Mouse (Mus musculus): Measurements from ENCODE around the gene Slc25a39. TPM values are rescaled to one million over a fixed set of nuclear protein-coding genes. Genes with fewer than 3 reads are reported as not detected.
"Not testable (repeated sequence)": the region's sequence is repeated elsewhere in the genome, so short reads cannot be mapped to it uniquely, and the experiment has no call there.

Slc25a39 gene
- polyA plus RNA-seq, 2 experiments from 2014 or later = 50.9 to 65.4 TPM

DNA sequence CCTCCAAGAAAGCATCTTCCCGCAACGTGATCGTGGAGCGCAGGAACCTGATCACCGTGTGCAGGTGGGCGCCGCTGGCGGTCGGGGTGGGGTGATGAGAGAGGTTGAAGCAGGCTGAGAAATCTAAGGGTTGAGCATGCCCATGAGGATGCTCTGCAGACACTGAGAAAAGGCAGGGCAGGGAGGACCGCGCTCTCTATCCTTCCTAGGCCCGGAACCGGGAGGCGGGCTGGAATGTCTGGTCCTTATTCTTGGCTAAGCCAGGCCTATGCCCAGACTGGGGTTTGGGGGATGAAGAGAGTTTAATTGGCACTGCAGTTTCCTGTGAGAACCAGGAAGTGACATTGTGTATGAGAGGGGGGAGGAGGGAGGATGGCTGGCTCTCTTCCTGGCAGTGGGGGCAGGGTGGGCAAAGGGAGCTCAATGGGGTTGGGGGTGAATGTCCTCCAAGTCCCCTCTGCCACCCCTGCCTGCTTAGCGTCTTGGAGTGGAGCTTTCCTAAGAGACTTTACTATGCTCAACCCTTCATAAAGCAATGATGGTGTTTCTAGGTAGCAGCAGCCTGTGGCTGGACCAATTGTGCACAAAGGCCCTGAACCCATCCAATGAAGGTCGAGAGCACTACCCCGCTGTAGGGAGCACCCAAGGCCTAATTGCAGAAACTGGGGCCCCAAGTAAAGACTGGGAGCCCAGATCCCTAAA, 13.9 kb downstream of the Slc25a39 start:
- ATAC-seq = no peak

DNA sequence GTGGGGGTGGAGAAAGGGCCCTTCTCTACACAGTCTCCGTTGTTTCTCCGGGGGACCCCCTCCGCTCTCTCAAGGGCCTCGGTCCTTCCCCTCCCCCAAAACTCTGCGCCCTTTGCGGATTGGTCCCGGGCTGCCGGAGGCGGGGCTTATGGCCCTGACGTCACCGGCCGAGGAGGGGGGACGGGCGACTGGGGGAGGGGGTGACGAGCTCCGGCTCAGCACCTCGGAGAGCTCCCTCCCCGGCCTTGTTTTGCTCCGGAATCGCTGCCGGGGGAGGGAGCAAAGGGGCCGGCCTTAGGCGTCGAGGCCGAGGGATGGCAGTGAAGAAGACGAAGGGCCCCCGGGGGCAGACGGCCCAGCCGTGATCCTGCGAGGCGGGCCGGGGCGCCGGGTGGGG, 14.5 kb downstream of the Slc25a39 start, which contains the start of gene Rundc3a:
Gene Rundc3a (plus strand): TSS at position 166 of the 397 bp plus-strand sequence.
- peak; percentile 32 for ATAC-seq

DNA sequence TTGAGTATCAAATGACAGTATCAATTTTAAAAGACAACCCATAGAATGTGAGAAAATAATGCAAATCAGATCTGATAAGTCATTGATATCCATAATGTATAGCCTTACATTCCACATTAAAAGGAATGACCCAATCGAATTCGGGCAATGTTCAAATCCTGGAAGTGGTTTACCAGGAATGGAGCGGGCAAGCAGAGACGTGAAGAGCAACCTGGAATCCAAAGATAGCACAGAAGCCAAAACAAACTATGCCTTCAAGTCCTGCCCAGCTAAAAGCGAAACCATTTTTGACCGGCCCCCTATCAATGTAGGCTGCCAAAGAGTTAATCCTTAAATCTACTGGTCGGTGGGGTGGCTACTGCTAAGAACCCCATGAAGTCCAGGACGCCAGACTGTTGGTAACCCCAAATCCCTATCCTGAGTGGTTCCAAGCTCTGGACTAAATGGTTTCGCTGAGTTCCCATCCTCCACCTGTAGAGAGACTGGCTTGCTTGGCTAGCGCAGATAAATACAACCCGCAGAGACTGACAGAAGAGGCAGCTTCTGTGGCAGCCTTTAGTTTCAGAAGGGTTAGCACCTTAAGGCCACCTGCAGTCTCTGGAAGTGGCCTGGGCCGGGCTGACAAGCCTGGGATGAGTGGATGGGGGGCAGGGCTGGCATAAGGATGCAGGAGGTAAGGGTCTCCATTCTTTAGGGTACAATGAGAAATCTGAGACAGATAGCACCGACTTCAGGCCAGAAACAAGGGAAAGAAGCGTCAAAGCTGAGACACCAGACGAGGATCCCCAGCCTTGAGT, 15.1 kb downstream of the Slc25a39 start:
- no peak for ATAC-seq

DNA sequence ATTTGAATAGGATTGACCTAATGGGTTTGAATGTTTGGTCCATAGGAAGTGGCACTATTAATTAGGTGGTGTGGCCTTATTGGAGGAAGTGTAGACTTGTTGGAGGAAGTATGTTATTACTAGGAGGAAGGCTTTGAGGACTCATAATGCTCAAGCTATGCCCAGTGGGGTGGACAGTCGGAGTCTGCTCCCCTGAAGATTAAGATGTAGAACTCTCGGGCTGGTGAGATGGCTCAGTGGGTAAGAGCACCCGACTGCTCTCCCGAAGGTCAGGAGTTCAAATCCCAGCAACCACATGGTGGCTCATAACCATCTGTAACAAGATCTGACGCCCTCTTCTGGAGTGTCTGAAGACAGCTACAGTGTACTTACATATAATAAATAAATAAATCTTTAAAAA, 18.3 kb downstream of the Slc25a39 start:
- ATAC-seq = not testable (repeated sequence)

DNA sequence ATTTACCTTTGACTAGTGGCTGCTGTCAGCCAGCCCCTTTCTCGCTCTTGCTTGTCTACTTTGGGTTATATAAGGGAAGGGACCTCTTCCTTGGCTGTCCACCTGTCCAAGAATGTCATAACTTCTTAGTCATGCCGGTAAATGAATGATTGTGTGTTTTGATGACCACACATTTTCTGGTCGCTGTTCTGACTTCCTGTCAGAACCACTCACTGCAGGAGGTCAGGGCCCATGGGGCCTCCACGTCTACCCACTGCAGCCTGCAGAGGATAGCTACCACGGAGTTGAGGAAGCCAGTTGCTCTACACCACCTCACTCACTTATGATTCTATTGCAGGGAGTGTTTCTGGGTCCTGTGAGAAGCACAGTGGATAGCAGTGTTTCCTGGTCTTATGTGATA, 21.6 kb downstream of the Slc25a39 start:
- no peak for ATAC-seq

DNA sequence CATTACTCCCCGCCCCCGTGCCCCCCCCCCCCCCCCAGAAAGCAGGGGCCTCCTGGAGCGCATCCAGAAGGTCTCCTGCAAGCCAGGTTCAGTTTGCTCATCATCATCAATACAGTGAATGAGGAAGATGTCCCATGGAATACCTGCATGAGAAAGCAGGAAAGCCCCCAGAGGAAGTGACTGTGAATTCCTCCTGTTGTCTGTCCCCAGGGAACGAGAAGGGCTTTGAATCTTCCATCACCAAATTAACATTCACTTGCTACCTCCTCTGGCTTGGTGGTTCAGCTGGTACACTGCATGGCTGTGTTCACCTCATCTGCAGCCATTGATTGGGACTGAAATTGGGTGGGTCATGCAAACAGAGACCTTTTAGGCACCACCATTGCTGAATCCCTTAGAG, 22.7 kb downstream of the Slc25a39 start:
- no peak for ATAC-seq

DNA sequence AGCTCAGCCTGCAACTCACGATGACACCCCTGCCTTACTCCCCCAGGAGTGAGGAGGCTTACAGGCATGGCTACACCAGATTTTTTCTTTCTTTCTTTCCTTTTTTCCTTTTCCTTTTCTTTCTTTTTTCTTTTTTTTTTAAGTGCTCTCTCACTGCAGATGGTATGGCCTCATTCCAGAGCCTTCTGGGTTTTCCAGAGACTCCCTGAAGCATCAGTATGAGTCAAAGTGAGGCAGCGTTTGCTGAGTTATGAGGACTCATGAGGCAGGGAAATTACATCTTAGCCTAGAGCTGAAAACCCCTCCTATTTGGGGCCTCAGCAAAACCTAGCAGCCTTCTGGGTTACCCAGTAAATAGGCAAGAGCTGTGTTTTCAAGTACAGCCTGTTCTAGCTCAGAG, 23.3 kb downstream of the Slc25a39 start:
- ATAC-seq = no peak

DNA sequence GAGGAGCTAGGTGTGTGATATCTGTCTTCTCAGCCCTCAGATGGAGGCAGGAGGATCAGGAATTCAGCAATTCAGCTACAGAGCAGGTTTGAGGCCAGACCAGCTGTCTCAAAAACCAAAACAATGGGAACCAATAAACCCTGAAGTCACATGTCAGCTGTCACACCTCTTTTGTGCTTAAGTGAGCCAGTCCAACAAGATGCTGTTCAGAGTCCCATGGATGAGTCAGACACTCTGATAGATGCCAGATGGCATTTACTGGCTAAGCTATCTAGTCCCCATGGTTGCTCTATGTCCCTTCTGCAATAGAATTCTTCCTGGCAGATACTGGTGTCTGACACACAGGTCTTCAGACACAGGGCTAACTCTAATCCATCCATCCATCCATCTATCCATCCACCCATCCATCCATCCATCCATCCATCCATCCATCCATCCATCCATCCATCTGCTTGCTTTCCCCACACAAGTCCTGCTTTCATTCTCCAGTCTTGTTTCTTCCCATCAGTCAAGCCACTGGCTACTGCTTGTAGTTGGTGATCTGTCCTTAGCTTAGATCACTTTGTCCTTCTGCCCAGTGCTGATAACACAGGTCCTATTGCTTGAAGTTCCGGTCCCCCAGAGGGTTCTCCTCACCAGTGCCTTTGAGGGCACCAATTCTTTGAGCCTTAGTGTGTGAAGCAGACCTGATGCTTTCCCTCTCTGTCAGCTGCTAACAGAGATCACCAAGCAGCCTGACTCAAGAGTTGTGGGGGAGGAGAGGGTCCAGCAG, 24.2 kb downstream of the Slc25a39 start:
- no peak for ATAC-seq

DNA sequence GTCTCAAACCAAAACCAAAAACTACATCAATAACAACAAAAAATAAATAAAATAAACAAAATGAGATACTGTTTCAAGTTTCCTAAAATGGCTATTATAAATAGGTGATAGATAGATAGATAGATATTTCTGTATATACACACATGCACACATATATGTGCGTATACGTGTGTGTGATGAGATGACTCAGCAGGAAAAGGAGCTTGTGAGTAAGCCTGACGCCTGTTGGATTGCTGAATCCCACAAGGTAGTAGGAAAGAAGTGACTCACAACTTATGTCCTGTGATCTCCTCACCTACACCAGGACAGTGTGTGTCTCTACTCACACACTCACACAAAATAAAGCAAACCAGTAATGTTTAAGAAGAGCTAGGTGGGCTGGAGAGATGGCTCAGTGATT, 25.0 kb downstream of the Slc25a39 start:
- ATAC-seq = no peak

DNA sequence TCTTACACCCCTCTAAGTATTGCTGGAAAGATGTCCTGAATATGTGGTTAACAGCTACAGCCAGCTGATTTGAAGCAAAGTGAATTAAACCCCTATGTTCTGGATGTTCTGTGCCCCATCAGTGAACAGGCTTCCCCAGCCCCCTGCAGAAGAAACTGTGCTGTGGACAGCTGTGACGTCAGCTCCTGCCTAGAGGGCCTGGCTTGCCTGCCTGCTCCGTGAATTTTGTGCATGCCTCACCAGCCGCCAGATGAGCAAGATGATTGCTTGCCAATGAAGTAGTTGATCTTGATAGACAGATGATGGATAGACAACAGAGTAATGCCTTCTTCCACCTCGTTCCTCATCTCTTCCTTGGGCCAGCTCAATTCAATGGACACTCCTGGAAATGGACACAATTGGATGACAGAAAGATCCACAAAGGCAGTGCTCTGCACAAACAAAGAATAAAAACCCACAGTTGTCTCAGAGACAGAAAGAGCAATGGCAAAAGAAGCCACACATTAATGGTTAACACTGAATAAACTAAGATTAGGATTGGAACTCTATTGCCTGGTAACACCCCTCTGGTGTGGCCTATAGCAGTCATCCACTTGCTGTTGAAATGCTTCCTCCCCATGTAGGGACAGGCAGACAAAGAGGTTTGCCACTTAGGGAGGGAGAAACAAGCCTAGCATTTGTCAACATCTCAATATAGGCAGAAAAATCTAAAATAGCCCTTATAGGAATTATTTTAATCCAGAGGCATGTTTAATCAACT, 26.2 kb downstream of the Slc25a39 start:
- ATAC-seq = no peak

DNA sequence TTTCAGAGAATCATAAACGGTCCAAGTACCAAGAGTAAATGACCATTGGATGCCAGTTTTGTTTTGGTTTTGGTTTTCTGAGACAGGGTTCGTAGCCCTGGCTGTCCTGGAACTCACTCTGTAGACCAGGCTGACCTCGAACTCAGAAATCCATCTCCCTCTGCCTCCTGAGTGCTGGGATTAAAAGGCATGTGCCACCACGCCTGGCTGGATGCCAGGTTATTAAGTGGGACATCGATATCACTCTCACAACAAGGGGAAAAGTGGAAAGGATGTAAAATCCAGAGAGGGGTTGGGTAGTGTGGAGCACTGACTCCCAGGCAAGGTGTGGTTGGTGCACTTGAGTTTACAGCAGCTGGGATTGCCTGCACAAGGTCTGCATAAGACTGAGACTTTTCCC, 27.7 kb downstream of the Slc25a39 start:
- no peak for ATAC-seq

DNA sequence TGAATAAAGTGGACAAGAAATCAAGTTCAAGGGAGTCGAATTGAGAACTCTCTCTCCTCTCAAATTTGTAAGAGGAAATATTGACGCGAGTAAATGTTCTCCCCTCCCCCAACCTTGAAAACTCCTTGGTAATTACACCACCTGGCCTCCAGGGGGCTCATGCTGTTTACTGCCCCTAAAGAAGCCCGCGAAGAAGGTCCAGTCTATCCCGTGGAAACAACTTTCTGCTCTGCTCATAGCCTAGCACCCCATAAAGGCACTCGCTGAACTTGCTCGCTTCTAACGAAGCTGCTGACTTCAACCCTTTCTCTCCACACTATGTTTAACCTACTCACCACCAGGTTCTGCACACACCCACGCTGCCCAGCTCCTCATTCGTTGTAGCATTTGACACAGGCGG, 30.6 kb downstream of the Slc25a39 start:
- no peak for ATAC-seq

DNA sequence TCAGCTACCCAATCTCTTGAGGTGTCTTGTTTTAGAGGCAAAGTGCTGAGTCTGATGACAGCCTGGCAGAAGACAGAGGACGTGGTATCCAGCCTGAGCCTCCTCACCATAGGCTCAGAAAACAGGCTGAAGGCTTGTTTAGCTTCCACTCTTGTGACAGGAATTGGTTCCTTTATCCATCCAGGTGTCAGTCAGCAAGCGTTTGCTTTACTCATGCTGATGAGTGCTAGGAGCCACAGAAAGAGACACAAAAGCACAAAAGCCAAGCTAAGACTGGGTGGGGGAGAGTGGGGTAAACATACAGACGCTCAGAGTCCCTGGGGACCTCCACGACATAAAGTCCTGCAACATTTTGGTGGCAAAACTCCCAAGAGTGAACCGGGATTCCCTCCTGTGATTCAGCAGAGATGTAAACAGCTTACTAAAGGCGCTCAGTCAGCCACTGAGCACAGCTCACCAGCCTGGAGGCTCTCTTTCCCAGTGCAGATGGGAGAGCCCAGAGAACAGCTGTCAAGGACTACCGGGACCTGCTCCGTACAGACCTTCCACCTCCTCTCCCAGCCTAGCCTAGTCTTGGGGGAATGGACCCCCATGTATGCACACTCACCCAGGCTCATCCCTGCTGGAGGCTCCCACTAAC, 31.4 kb downstream of the Slc25a39 start:
- no peak for ATAC-seq

DNA sequence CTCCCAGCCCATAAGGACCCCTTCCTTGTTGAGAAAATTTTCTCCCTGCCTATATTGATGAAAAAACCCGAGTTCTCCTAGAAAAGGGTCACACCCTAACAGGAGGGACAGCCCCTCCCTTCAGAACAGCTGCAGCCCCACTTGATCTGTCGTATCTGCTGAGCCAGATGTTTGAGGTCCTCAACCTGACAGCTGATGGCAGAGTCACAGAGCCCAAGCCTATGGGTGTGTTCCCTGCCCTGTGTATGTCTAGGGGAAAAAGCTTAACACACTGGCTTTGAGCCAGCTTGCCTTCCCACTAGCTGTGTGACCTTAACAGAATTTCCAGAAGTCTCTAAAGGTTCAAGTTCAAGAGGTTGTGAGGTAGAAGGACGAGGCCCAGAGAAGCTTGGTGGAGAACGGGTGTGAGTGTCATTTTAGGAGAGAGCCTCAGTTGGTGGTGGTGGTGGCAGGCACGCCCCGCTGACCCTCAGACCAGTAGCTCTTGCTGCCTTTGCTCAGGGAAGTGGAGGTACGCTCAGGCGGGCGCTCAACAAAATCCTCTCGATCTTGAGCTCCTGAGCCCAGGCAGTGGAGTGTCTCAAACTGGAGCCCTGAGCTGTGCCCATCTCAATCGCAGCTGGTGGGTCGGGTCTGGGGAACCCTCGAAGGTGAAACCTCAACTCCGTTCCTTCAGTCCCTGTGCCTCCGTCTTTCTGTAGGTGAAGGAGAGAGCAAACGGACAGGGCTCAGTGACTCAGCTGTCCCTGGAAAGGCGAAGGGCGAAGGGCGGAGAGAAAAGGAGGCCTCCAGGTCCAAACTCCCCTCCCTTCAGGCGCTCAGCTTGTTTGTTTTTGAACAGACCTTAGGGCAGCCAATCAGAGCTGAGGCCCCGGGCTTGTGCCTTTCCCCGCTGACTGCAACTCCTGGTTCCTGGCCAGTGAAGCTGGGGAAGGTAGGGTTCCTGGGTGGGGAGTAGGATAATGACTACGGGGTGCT, 32.3 kb downstream of the Slc25a39 start:
- no peak for ATAC-seq

DNA sequence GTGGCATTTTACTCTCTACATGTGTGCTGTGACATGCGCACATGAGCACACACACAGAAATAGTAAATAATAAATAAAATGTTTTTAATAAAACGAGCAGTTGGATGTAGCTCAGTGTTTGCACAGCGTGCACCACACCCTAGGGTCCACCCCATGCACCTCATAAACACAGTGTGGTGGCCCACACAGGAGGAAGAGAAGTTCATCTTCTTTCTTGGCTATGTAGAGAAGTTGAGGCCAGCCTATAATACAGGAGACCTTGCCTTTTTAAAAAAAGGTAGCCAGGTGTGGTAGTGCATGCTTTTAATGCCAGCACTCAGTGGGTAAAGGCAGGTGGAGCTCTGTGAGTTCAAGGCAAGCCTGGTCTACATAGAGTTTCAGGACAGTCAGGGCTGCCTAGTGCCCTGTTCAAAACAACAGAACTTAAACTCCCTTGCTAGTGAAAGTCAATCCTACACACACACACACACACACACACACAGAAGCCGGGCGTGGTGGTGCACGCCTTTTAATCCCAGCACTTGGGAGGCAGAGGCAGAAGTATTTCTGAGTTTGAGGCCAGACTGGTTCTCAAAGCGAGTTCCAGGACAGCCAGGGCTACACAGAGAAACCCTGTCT, 33.5 kb downstream of the Slc25a39 start:
- no peak for ATAC-seq

DNA sequence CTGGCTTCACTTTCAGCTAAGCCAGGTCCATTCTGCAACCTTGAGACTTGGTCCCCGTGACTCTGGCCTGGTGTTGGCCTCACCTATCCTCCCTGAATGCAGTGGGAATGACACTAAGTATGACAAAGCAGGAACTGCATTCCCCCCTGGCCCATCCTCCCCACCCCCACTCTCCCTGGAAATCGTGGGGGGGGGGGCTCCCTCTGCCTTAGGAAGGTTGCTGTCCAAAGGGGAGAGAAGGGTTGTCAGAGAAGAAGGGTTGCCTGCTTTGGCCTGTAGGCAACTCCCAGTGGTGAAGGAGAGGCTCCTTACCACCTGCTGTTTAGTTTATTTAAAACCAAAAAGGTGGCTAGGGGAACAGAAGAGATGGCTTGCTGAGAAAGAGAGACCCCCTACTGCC, 34.1 kb downstream of the Slc25a39 start:
- no peak for ATAC-seq

DNA sequence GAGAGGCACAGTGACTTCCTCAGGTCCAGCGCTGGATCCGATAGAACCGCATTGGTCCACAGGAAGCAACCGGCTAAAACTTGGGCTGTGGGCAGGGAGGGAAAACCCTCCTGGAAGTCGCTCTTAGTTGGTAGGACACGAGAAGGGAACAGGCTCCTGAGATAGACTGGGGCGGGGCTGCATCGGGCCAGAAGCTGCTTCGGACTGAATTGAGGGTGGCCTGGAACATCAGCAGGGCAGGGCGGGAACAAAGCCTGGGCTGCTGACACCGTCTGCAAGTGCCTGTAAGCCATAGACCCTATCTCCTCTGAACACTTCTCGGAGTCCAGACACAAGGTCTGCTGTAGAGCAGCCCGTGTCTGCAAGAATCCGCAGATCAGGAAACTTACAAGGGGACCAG, 34.8 kb downstream of the Slc25a39 start:
- no peak for ATAC-seq

DNA sequence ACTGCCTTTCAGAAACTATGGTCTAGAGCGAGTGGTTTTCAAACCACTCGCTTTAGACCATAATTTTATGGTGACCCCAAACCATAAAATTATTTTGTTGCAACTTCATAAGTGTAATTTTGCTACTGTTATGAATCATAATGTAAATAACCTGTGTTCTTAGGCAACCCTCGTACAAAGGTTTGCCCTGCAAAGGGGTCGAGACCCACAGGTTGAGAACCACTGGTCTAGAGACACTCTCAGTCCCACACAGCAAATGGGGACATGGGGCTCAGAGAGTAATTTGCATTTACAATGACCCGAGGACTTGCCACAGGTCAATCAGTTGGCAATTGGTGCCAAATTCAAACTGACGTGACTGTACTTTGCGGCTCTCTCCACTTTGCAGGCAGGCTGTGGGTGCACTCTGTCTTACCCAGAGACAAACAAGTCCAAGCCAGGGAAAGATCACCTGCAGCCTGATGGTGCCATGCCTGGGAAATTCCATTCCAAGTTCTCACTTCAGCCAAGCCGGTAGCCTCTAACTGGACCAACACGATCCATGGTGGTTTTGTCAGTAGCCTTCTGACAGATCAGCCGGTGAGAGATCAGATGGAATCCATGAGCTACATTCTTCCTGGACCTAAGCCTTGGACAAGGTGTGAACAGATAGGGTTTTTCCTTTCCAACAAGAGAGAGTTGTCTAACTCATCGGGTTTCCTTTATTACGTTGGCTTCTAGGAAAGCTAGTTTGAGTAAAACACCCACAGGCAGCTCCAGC, 35.6 kb downstream of the Slc25a39 start:
- no peak for ATAC-seq

DNA sequence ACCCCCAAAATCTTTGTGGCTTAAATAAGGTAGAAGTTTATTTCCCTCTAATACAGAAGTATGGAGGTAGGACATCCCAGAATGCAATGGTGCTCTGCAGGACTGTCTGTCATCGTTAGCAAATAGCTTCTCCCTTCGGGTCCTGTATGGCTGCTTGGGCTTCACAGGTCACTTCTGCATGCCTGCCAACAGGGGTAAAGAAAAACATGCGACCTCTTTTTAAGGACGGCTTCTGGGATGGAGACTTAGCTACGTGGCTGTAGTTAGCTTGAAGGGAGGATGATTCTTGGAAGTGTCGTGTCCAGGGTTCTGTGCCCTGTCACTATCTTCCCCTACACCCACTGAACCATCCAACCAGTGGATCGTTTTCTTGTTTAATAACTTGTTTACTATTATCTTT, 37.5 kb downstream of the Slc25a39 start:
- ATAC-seq = no peak

DNA sequence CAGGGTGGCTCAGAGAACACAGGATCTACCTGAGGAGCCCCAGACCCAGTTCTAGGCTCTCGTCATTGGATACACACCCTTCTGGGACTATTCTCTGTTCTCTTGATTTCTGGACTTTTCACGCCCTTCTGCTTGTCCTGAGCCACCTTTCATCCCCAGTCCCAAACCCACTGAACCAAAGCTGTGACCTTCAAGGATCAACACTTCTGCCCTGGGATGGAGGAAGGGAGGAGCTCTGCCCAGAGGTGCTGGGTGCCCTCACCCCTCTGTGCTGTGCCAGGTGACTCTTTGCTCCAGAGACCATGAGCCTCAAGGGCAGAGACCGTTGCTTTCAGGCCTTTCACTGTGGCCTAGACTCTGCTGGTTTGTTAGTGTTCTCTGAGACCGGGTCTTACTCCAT, 38.5 kb downstream of the Slc25a39 start:
- ATAC-seq = no peak

Data from activated CD4-positive, CD25-positive, alpha-beta regulatory T cell, adult 4 months (primary cell).